Mouse (Mus musculus): ENCODE data around the gene Fbxl14.

GRCm38 (mm10) chr6:119472135-119472534 lies 7.3 kb upstream of the Fbxl14 start:
- TF ChIP-seq CTCF (IDR thresholded peaks at IDR 0.05; ENCODE audit: low read depth) (peak; percentile 92), EP300 (IDR thresholded peaks at IDR 0.05; ENCODE audit: low read depth) (no peak)
